Mouse (Mus musculus) kidney, adult 11 months (tissue): ENCODE measurements around the gene Zar1l.
"Not testable (repeated sequence)": the region's sequence is repeated elsewhere in the genome, so short reads cannot be mapped to it uniquely, and the experiment has no call there.

Experiments used
- DNase-seq: peaks from one replicate; pipeline ENCODE4 v3.0.0; 2022

The Zar1l gene

GRCm38 (mm10) chr5:150518064-150518463 lies at the start of gene Zar1l:
Gene Zar1l (minus strand): TSS chr5:150518164.
- DNase-seq: no peak

GRCm38 (mm10) chr5:150566971-150567370 lies 49.0 kb upstream of the Zar1l start:
- no peak for DNase-seq

DNA sequence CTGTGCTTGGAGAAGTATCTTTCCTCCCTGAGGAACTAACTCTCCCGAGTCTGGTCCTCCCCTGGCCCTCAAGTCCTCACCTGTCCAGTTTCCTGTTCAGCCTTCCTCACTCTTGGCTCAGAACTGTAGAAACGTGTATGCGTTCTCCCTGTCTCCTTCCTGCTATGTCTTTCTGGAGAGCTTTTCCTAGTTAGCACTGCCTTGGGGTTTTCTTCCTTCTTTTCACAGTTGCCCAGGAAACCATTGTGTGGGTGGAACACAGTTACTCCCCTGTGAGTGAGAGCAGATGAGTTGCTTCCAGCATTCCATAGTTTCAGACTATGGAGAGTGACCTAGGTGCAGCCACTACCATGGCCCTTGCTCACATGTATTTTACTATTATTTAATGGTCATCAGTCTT lies 48.3 kb upstream of the Zar1l start:
- no peak for DNase-seq

GRCm38 (mm10) chr5:150564426-150564825 lies 46.5 kb upstream of the Zar1l start:
- DNase-seq: no peak

GRCm38 (mm10) chr5:150561783-150562182 lies 43.8 kb upstream of the Zar1l start:
- no peak for DNase-seq

DNA sequence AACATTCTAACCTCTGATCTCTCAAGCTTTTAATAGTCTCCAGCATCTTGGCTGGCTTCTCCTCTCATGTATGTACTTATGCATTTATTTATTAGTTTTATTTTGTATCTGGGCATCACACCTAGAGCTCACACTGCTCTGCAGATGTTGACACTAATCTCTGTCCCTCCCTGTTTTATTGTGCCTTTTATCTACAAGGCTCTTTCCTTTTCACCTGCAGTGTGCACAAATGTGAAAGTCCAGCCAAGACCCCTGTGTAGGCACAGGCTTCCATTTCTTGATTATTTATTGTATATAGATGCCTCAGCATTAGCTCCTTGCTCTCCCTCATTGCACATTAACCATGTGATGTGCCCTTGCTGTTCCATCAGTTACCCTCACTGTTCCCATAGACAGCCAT lies 43.4 kb upstream of the Zar1l start:
- no peak for DNase-seq

- no peak for DNase-seq
These were observed 42.9 kb upstream of the Zar1l start for GRCm38 (mm10) chr5:150560851-150561250.

GRCm38 (mm10) chr5:150559519-150560103 lies 41.6 kb upstream of the Zar1l start:
- no peak for DNase-seq

DNA sequence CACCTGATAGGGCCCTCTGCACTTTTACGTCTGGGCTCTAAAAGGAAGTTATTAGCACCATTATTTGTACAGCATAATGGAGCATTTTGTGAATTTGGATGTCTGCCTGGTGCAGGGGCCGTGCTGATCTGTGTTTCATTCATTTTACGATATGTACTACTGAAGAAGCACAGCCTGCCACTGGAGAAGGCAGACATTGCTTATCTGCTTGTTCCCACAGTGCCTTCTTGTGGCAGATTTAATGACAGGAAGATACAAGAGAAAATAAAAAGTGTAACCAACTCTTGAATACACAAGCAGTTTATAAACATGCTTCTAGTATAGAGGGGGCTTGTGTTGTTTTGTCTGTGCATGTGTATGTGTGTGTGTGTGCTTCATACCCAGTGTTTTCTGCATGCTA lies 33.7 kb upstream of the Zar1l start:
- DNase-seq: no peak

- no peak for DNase-seq
These were observed 25.2 kb upstream of the Zar1l start for GRCm38 (mm10) chr5:150543184-150543583.

GRCm38 (mm10) chr5:150541302-150541701 lies 23.3 kb upstream of the Zar1l start:
- DNase-seq: no peak

- DNase-seq: no peak
These were observed 7.3 kb upstream of the Zar1l start for GRCm38 (mm10) chr5:150525239-150525638.

DNA sequence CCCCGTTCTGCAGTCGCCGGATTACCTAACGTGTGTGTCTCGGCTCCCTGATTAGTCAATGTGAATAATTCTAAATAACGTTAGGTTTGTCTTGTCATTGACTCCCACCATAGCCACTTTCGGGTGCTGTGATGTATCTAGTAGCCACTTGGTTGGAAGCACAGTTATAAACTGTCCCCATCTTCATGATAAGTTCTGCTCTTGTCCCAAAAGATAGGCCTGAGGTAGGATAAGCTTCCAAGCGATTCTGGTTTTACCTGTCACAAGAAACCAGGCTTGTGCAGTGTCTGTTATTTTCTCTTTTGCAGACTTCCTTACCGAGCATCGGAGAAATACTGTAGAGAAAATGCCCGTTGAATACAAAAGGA lies 4.9 kb upstream of the Zar1l start:
- no peak for DNase-seq

GRCm38 (mm10) chr5:150521937-150522866 lies 4.2 kb upstream of the Zar1l start, which contains the start of gene Brca2:
Gene Brca2 (plus strand): TSS chr5:150522630.
- peak; percentile 75 for DNase-seq

DNA sequence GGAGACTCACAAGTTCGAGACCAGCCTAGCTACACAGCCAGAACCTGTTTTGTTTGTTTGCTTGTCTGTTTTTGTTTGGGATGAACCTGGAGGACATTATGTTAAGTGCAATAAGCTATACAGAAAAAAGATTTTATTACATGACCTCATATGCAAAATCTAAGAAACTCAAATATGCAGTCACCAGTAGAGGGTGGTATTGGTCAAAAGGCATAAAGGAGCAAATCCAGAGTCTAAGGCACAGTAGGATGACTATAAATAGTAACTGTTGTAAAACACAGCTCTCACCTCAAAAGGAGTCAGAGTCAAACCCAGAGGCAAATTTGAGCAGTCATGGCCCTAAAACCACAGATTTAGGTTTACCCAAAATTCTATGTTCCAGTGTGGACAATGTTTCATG lies 1.6 kb upstream of the Zar1l start:
- DNase-seq: no peak

DNA sequence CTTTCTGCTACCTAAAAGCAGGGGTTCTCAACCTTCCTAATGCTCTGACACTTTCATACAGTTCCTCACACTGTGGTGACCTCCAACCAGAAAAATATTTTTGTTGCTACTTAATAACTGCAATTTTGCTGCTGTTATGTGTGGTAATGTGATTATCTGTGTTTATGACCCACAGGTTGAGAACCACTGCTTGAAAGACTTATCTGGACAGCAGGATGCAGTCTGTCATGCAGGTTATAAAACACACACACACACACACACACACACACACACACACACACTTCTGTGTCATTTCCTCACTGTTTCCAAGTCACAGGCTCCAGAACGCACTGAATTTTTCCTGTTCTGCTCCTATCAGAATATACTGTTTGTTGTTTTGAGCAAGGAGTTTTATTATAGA lies 3.9 kb downstream of the Zar1l start:
- DNase-seq: no peak

- no peak for DNase-seq
These were observed 4.7 kb downstream of the Zar1l start for GRCm38 (mm10) chr5:150513264-150513663.

- no peak for DNase-seq
These were observed 7.3 kb downstream of the Zar1l start for GRCm38 (mm10) chr5:150510451-150511225.

- DNase-seq: no peak
These were observed 22.2 kb downstream of the Zar1l start for GRCm38 (mm10) chr5:150495792-150496191.

- not testable (repeated sequence) for DNase-seq
These were observed 26.3 kb downstream of the Zar1l start for GRCm38 (mm10) chr5:150491573-150492173.

DNA sequence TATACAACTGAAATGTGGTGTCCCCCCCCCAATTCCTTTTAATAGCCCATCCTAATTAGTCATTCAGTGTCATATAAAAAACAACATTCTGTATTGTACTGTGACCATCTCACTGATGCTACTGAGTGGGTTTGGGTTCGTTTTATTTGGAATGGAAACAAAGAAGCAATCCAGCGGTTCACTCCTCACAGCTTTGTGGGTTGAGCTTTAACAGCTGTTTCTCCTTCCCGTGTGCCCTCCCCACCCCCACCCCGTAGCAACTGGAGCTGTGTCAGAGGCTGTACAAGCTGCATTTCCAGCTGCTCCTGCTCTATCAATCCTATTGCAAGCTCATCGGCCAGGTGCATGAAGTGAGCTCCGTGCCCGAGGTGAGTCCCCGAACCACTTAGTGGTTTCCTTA lies 27.1 kb downstream of the Zar1l start:
- no peak for DNase-seq

DNA sequence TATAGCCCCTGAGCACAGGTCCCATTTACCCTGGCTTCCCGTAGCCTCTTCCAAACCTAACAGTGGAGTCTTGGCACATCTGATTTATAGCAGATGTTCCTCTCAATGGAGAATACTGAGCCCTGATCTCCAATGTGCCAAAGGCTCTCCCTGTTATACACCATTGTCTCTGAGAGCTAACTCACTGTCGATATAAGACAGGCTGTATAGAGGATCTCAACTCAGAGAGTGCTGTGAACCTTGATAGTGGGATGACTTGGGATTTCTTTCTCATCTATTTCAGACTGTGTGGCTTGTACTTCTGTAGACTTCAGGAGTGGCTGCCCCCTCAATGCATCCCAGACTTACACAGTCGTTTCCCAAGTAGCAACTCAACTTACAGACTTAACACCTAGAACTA lies 27.7 kb downstream of the Zar1l start:
- DNase-seq: no peak

- DNase-seq: peak; percentile 9
These were observed 32.8 kb downstream of the Zar1l start for GRCm38 (mm10) chr5:150485198-150485597.
